ENCODE assay signal across 8 mouse cellular contexts in genomic region chr9:108648166-108648565, GRCm38 (mm10). TPM values are rescaled to one million over a fixed set of nuclear protein-coding genes. Genes with fewer than 3 reads are reported as not detected.
DNase-seq lines count a peak whose midpoint lies in the region; ATAC-seq and TF ChIP-seq lines count a peak whose summit lies in the region.

No protein-coding gene starts in this region.

- 48% methylated on average over 10 of the region's 10 CpGs for WGBS in neural tube, embryonic 11.5 days
- 14% methylated on average over 10 of the region's 10 CpGs for WGBS in lung, adult 2 months
- WGBS in stomach, embryonic 14.5 days = 24% methylated on average over 10 of the region's 10 CpGs

- H3K27ac ChIP-seq in neural tube, embryonic 11.5 days (ENCODE audit: low read depth, low read length) = 0 out of 2 replicates have a peak overlapping the region, but pooled peaks have one; percentile 78
- no peak overlapping the region; the same call in 1 of the 2 replicates for H3K27ac ChIP-seq in stomach, embryonic 14.5 days (ENCODE audit: low read length)

- no peak for TF ChIP-seq POLR2A in lung, adult 2 months (IDR thresholded peaks at IDR 0.05; ENCODE audit: borderline replicate concordance, extremely low read depth, low read depth, low read length)

- ATAC-seq in neural tube, embryonic 11.5 days (ENCODE audit: insufficient read depth, low FRiP score, low TSS enrichment) = no peak
- ATAC-seq in erythroblast, adult 5-6 weeks (replicated peaks; ENCODE audit: low FRiP score, poor library complexity, severe bottlenecking) = peak; percentile 63
- ATAC-seq in stomach, embryonic 14.5 days (ENCODE audit: insufficient number of reproducible peaks, insufficient read depth, low FRiP score, low read depth) = no peak

- H3K4me3 ChIP-seq in neural tube, embryonic 11.5 days (ENCODE audit: low read depth, low read length) = peak overlapping the region; percentile 95
- peak overlapping the region; percentile 71 for H3K4me3 ChIP-seq in lung, adult 2 months (replicated peaks; ENCODE audit: extremely low read depth, low read depth, low read length)
- peak overlapping the region; percentile 92 for H3K4me3 ChIP-seq in stomach, embryonic 14.5 days (ENCODE audit: low read depth, low read length)

- TF ChIP-seq CTCF in lung, adult 2 months (IDR thresholded peaks at IDR 0.05; ENCODE audit: insufficient read depth, low read length) = no peak

- no peaks in the 10 kb centered on the region for H3K27me3 ChIP-seq in neural tube, embryonic 11.5 days (ENCODE audit: control insufficient read depth, insufficient read depth, low read length)
- no peaks in the 10 kb centered on the region for H3K27me3 ChIP-seq in stomach, embryonic 14.5 days (ENCODE audit: control insufficient read depth, insufficient read depth, low read length)

- DNase-seq in neural tube, embryonic 11.5 days (ENCODE audit: low spot score) = peak; percentile 14
- DNase-seq in neural tube, embryonic 10.5 days (ENCODE audit: extremely low spot score, low spot score) = no peak
- DNase-seq in kidney, adult 11 months = peak; percentile 50
- DNase-seq in lung, adult 2 months = no peak
- no peak for DNase-seq in right cerebral cortex, adult 18-20 months
- DNase-seq in right cerebral cortex, postnatal 10 days (ENCODE audit: low spot score in 2 of 2) = no peak

- H3K9ac ChIP-seq in neural tube, embryonic 11.5 days (ENCODE audit: low read length) = peak overlapping the region; percentile 86
- H3K9ac ChIP-seq in stomach, embryonic 14.5 days (replicated peaks; ENCODE audit: low read depth, low read length) = peak overlapping the region; percentile 82

- H3K9me3 ChIP-seq in neural tube, embryonic 11.5 days (ENCODE audit: control insufficient read depth, low read length) = no peaks in the 10 kb centered on the region
- H3K9me3 ChIP-seq in stomach, embryonic 14.5 days (ENCODE audit: control insufficient read depth, low read depth, low read length) = no peaks in the 10 kb centered on the region

- peaks cover 5% of the 10 kb centered on the region for H3K4me1 ChIP-seq in neural tube, embryonic 11.5 days (ENCODE audit: control insufficient read depth, insufficient read depth, low read length)
- H3K4me1 ChIP-seq in lung, adult 2 months (ENCODE audit: control insufficient read depth, insufficient read depth, low read length) = peaks cover 11% of the 10 kb centered on the region
- no peaks in the 10 kb centered on the region for H3K4me1 ChIP-seq in stomach, embryonic 14.5 days (ENCODE audit: control insufficient read depth, insufficient read depth, low read length)

- H3K4me2 ChIP-seq in neural tube, embryonic 11.5 days (ENCODE audit: low read depth) = peak overlapping the region; percentile 87
- peak overlapping the region; percentile 66 for H3K4me2 ChIP-seq in stomach, embryonic 14.5 days (replicated peaks; ENCODE audit: low read depth, low read length)

- no peaks in the 10 kb centered on the region for H3K36me3 ChIP-seq in neural tube, embryonic 11.5 days (ENCODE audit: control insufficient read depth, insufficient read depth, low read length)
- no peaks in the 10 kb centered on the region; the same call in 1 of the 2 replicates for H3K36me3 ChIP-seq in stomach, embryonic 14.5 days (ENCODE audit: control insufficient read depth, insufficient read depth, low read length)

RNA-seq across cellular contexts. Expression of gene Arih2, which starts 1.0 kb away (rescaled TPM):
- 54.8 and 55.9 TPM in 2 replicates for polyA plus RNA-seq in neural tube, embryonic 11.5 days (2014; fragmentation: Nextera tagmentation; extraction: Ambion mirVana)
- 36.6 and 115 TPM in 2 replicates for total RNA-seq in erythroblast, adult 5-6 weeks (2015; ENCODE audit: low replicate concordance)
- total RNA-seq in erythroblast, adult 5-6 weeks (2017; ENCODE audit: low replicate concordance) = 83.3 and 101 TPM in 2 replicates
- polyA plus RNA-seq in lung, adult 2 months (2012; rRNA removed) = 24.6 and 35.4 TPM in 2 replicates
- 36.2 and 36.8 TPM in 2 replicates for polyA plus RNA-seq in stomach, embryonic 14.5 days (2014; fragmentation: Nextera tagmentation; extraction: Ambion mirVana)

RNA-seq across cellular contexts. Expression of gene Slc25a20, which starts 13.7 kb away (rescaled TPM):
- 31.0 and 32.8 TPM in 2 replicates for polyA plus RNA-seq in neural tube, embryonic 11.5 days (2014; fragmentation: Nextera tagmentation; extraction: Ambion mirVana)
- 4.2 and 6.5 TPM in 2 replicates for total RNA-seq in erythroblast, adult 5-6 weeks (2015; ENCODE audit: low replicate concordance)
- total RNA-seq in erythroblast, adult 5-6 weeks (2017; ENCODE audit: low replicate concordance) = 2.2 and 4.9 TPM in 2 replicates
- polyA plus RNA-seq in lung, adult 2 months (2012; rRNA removed) = 22.3 and 24.4 TPM in 2 replicates
- polyA plus RNA-seq in stomach, embryonic 14.5 days (2014; fragmentation: Nextera tagmentation; extraction: Ambion mirVana) = 21.9 and 25.2 TPM in 2 replicates

RNA-seq across cellular contexts. Expression of gene Prkar2a, which starts 40.9 kb away (rescaled TPM):
- polyA plus RNA-seq in neural tube, embryonic 11.5 days (2014; fragmentation: Nextera tagmentation; extraction: Ambion mirVana) = 64.6 and 69.0 TPM in 2 replicates
- 2.9 and 5.9 TPM in 2 replicates for total RNA-seq in erythroblast, adult 5-6 weeks (2015; ENCODE audit: low replicate concordance)
- total RNA-seq in erythroblast, adult 5-6 weeks (2017; ENCODE audit: low replicate concordance) = 1.4 and 3.1 TPM in 2 replicates
- polyA plus RNA-seq in lung, adult 2 months (2012; rRNA removed) = 22.3 and 26.1 TPM in 2 replicates
- 30.4 and 33.6 TPM in 2 replicates for polyA plus RNA-seq in stomach, embryonic 14.5 days (2014; fragmentation: Nextera tagmentation; extraction: Ambion mirVana)

RNA-seq across cellular contexts. Expression of gene P4htm, which starts 50.7 kb away (rescaled TPM):
- polyA plus RNA-seq in neural tube, embryonic 11.5 days (2014; fragmentation: Nextera tagmentation; extraction: Ambion mirVana) = 10.5 and 11.7 TPM in 2 replicates
- total RNA-seq in erythroblast, adult 5-6 weeks (2015; ENCODE audit: low replicate concordance) = not detected in 2 replicates
- 1.8 TPM in 1 of 2 replicates, not detected in the other for total RNA-seq in erythroblast, adult 5-6 weeks (2017; ENCODE audit: low replicate concordance)
- 19.6 and 22.4 TPM in 2 replicates for polyA plus RNA-seq in lung, adult 2 months (2012; rRNA removed)
- polyA plus RNA-seq in stomach, embryonic 14.5 days (2014; fragmentation: Nextera tagmentation; extraction: Ambion mirVana) = 6.1 and 6.2 TPM in 2 replicates

Comparison
In these comparisons a context has a peak if more than half of its experiments do, and no peak if none do; other contexts are left out.
1. DNase-seq: peak in neural tube, embryonic 11.5 days (single experiment) and kidney, adult 11 months (single experiment); none in neural tube, embryonic 10.5 days (single experiment), lung, adult 2 months (single experiment), right cerebral cortex, adult 18-20 months (single experiment) and right cerebral cortex, postnatal 10 days (0 of 2).
2. Peak in every context shown above with its lines, with median percentiles within 50 percentile points of each other: H3K4me3 ChIP-seq.